Mouse (Mus musculus) megakaryocyte, adult 5-6 weeks (primary cell): ENCODE results near the gene Snapc4. TPM values are rescaled to one million over a fixed set of nuclear protein-coding genes. Genes with fewer than 3 reads are reported as not detected.
A peak's percentile ranks its signal among the peaks of the same experiment; 100 is the strongest.

Source experiments
- ATAC-seq: 2 replicates; pipeline ENCODE4 v1.8.0; 2016; ENCODE audit warnings: mild to moderate bottlenecking, inconsistent platforms; ENCODE audit not compliant: poor library complexity, severe bottlenecking
- total RNA-seq, 2 experiments: library from RNA; stranded (forward) in 1 of 2; stranded (reverse) in 1 of 2; fragments of 153-499, 151-499 nt in 1 of 2; fragments of 221-1000, 200-1000 nt in 1 of 2; gene quantifications; 2 replicates each; pipeline versions ENCODE4 v1.2.3 to v1.2.4; 2015 to 2017

Snapc4 gene
- total RNA-seq (2015) = 6.1 and 10.7 TPM in 2 replicates
- 12.2 and 13.3 TPM in 2 replicates for total RNA-seq (2017)

DNA sequence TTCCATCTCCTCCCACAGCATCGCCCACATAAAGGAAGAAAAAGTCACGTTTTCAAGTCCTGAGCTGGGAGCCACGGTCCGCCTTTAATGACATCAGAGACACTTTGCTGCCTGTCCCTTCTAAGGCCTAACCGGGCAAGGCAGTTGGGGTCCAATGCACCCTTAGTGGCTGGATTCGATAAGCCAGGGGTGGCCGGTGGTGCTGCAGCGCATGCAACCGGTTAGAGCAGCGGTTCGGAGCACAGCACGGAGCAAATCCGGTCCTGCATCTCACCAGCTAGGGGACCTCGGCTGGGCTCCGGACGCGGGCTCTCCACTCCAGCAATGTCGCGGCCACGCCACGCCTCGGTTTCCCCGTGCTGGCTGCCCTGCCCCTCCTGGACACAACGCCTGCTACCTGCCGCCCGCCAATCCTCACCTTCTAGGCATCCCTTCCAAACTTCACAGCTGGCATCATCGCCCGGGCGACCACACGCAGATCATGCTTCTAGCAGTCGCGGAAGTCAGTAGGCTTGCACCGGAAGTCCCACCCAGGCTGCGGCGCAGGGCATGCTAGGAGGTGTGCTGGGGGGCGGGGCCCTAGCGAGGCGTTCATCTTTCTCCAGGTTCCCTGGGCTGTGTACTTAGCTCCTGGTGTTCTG, at the start of gene Snapc4:
Gene Snapc4, minus strand, starts transcription at position 523 of the 641 bp plus-strand sequence.
- peak; percentile 99 for ATAC-seq

DNA sequence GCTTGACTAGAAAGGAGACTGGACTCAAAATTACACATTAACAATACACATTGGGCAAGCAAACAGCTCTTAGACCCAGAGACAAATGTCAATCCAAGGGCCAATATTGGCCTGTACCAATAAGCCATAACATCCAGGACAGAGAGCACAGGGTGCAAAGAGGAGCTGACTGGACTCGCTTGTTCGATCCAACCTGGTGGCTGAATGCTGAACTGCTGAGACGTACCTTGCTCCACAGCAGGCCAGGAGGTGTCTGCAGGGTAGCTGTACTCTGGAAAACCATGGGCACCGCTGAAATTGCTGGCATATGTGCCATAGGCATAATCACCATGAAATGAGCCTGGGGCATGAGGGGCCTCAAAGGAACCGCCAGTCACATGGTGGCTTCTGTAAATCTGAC, 49.4 kb upstream of the Snapc4 start:
- ATAC-seq = no peak

DNA sequence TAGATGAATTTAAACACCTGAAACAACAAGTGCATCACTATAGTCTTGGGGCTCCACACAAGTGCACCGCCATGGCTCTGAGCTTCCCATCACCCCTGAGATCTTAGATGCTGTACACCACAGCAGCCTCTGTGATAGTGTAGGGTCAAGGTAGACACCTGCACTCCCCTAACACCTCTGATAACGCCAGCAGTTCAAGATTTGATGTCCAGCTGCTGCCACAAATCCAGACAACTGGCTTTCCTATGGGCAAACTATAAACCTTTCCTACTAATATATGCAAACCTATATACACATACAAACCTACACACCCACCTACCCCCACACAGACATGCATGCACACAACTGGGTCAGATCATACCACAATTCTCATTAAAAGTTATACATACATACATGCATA, 44.1 kb upstream of the Snapc4 start:
- no peak for ATAC-seq

DNA sequence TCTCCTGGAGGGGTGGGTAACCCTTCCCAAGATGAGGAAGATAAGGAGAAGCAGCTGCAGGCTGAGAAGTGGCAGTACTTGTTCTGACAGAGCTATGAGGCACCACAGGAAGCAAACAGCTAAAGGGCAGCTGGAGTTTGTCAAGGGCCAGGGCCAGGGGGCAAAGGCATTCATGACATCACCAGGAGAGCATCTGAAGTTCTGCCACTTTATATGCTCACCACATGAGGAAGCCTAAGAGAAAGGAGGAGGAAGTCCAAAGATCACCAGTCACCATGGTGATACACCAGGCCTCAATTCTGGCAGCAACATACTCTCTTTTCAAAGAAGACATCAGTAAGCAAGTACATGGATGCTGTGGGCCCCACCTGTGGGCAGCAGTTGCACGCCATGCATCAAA, 42.6 kb upstream of the Snapc4 start:
- ATAC-seq = no peak

- ATAC-seq = no peak
These were observed 41.5 kb upstream of the Snapc4 start for GRCm38 (mm10) chr2:26421969-26422368.

DNA sequence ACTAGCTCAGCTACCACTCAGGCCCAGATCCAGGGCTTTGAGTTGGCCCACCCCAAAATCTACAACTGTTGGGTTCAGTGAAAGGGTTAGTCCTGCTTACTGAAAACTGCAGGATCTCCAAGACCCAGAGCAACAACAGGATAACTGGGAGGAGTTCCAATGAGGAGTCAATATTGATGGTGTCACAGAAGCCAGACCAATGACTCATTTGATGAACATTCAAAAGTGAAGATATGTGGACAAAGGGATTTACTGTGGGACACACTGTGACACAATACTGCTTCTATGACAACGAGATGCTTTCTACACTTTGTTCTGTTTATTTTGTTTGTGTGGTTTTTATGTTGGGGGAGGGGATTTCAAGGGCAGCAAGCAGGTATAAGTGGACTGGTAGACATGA, 37.7 kb upstream of the Snapc4 start:
- no peak for ATAC-seq

DNA sequence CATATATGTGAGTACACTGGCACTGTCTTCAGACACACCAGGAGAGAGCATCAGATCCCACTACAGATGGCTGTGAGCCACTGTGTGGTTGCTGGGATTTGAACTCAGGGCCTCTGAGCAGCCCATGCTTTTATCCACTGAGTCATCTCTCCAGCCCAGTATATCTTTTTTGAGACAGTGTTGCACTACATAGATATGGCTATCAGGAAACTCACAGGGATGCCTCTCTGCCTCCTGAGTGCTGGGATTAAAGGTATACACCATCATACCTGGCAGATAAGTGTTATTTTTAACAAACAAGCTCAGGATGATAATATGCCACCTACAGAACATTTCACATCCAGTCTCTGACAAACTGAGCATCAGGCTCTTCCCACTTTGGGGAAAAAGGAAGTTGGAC, 36.6 kb upstream of the Snapc4 start:
- no peak for ATAC-seq

DNA sequence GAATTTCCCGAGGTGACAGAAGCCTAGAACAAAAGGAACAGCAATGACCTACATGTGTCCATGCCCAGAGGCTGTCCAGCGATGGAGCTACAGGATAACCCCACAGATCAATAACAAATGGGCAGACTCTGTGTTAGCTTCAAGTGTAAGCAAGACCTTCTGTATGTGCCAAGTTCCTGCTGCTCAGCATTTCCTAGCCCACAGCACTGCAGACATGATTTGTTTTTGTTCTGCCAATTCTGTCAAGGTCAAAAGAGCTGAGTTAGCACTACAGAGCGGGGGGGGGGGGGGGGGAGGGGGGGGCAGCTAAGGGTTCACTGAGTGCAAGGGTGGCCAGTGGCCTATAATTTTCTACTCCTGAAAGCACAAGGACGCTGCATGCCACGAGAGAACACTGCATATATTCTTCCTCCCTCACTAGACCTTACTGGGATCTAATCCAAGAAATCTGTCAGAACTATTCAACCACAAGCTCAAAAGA, 30.5 kb upstream of the Snapc4 start:
- no peak for ATAC-seq

- ATAC-seq = no peak
These were observed 29.6 kb upstream of the Snapc4 start for GRCm38 (mm10) chr2:26410091-26410490.

DNA sequence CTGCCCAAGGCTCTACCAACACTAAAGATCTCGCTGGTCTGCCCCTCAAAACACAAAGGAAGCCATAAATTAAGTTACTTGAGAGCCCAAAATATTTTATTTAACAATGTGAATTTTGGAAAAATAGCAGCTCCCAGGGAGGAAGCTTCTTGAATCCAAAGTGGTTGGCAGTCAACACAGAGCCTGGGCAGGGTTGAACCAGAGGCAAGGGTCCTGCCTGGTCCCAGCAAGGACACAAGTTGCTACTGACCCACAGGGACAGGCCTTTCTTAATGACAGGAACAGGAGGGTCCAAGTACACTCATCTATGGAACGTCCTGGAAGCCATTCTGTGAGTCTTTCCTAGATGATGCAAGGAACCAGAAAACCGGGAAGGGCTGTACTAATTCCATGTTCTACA, 28.9 kb upstream of the Snapc4 start:
- ATAC-seq = no peak

DNA sequence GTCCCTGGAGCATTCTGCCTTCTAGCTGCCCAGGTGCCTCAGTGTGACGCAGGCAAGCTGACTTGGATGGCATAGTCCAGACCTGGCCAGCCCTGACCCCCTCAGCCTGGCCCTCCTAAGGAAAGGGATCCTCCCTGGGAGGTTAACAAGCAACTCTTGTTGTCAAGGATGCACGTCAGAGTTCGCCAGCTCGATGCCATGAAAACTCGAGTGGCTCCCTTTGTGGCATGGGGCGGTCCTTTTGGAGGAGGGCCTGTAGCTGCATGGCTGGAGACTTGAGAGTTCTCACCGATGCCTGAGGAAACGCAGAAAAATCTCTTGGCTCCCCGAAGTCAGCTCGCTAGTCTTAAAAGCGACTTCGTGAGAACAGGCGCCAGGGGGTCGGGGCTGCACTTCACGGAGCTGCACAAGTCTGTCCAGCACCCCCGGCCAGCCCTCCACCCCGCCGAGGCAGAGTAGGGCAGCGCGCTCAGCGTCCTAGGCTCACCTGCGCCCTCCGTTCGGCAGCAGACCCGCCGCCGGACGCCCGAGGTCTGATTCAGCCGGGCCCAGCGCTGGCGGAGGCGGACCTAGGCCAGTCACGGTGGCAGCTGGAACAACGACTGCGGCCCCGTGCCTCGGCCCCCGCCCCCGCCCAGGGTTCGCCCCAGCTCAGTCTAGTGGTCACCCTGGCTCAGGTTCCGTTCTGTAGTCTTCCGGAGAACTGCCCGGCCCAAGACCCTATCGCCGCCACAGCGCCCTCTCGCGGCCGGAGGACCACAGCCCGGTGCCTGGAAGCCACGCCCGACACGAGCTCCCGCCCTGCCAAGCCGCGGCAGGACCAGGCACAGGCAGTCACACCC, 28.3 kb upstream of the Snapc4 start, which contains the start of gene Inpp5e:
Gene Inpp5e, minus strand, starts transcription at position 689 of the 842 bp plus-strand sequence.
- peak; percentile 99 for ATAC-seq

- ATAC-seq = no peak
These were observed 22.9 kb upstream of the Snapc4 start for GRCm38 (mm10) chr2:26403306-26403705.

GRCm38 (mm10) chr2:26402265-26402664, 21.8 kb upstream of the Snapc4 start:
- no peak for ATAC-seq

GRCm38 (mm10) chr2:26401023-26401422, 20.6 kb upstream of the Snapc4 start:
- ATAC-seq = no peak

DNA sequence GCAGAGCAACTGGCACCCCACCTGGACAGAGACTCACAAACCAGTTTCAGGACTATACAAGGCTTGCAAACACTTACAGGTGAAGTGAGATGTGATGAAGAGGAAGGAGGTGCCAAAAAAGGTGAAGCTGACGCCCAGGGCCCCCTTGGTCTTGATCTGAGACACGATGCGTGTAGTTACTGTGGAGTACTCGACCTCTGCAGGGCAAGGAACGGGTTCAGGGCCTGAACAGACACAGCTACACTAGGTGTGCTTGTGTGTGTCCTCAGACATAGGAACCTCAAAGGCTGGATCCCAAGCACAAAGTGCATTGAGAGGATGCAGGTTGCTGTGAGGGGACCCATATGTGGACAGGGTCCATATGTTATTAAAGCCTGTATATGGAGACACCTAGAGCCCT, 19.8 kb upstream of the Snapc4 start:
- no peak for ATAC-seq

DNA sequence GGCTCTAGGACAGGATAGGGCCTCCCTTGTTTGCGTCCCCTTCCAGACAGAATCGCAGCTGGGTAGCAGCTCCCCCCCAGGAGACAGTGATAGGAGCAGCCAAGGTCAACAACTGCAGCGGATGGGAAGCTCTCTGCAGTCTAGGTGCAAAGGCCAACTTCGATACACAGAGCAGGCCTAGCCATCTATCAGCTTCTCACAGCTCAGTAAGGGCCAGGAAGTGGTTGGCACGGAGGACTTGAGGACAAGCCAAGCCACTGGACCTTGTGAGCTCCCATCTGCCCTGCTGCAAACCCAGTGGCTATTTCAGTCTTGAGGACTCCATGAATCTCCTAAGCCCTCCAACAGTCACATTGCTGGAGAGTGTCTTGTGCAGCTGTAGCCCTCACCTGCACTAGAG, 19.2 kb upstream of the Snapc4 start:
- no peak for ATAC-seq

DNA sequence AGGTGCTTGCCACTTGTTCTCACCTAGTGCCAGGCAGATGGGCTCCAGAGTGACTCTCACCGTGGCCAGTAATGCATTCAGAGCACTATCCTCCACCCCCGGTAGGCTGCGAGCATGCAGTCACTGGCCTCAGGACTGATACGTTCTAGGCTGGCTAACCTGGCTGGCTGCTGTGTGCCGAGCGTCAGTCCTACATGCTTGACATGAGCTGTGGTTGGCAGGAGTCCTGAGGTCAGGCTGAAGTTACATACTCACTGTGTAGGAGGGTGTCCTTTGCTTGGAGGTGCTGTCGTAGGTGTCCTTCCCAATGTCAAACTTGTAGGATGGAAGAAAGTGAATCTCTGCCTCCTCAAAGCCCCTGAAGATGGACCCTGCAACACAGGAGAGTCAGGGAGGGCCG, 18.5 kb upstream of the Snapc4 start:
- ATAC-seq = no peak

- no peak for ATAC-seq
These were observed 11.2 kb upstream of the Snapc4 start for GRCm38 (mm10) chr2:26391617-26392016.

GRCm38 (mm10) chr2:26390954-26391353, 10.5 kb upstream of the Snapc4 start:
- no peak for ATAC-seq

DNA sequence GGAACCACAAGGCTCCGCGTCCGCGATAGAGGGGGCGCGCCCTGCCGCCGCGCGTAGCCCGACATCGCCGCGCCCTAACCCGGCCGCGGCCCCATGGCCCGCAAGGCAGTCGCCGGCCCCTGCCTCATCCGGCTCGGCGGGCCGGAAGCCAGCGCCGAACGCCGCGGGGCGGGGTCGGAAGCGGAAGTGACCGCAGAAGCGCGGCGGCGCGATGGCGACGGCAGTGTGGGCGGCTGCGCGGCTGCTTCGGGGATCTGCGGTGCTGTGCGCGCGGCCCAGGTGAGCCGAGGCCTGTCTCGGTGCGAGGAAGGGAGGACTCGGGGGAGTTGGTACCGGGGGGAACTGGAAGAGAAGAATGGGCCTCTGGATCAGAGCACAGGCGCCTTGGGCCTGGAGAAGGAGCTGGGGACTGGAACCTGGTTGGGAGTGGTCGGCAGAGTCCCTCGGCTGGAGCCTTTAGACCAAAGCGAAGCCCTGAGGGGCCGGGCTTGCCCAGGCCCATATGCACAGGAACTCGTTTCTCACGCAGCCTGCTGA, 8.8 kb upstream of the Snapc4 start, which contains the start of the genes Entr1 and Pmpca:
Gene Entr1, minus strand, starts transcription at position 163 of the 537 bp plus-strand sequence.
Gene Pmpca, plus strand, starts transcription at position 186 of the 537 bp plus-strand sequence.
- peak; percentile 97 for ATAC-seq

- ATAC-seq = peak; percentile 8
These were observed 8.3 kb upstream of the Snapc4 start for GRCm38 (mm10) chr2:26388682-26389153.
